Mouse (Mus musculus) spleen, adult 12 weeks (tissue): ENCODE measurements at regions not wholly inside any gene's neighbourhood (a gene's known extent, or its start where the extent isn't known, plus 50 kb on each side); places are given as distances from the start of the nearest gene placed in this dataset.

ENCODE experiments used
- DNase-seq: peaks from one replicate; pipeline ENCODE4 v3.0.0; 2022; ENCODE audit warnings: low spot score

GRCm38 (mm10) chr12:25782972-25783717 is 631.9 kb downstream of the Rnf144a start:
- no peak for DNase-seq

DNA sequence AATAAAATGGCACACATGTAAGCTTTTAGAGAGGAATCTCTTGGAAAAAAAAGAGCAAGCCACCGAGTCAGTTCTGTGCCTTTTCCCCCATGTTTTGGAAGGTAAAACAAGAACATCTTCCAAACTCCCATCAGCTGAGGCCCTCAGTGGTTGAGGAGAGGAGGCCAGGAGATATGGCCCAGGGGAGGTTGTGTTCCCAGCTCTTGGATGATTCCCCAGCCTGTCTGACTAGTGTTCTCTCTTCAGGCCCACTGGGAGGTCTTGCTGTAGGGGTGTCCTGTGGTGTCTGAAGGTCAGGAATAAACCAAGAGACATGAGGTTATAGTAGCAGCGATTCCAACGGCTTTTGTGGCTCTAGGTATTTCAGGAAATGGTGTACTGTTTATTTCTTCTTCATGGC is 643.2 kb downstream of the Rnf144a start:
- no peak for DNase-seq

GRCm38 (mm10) chr12:25768644-25769043 is 646.4 kb downstream of the Rnf144a start:
- no peak for DNase-seq

DNA sequence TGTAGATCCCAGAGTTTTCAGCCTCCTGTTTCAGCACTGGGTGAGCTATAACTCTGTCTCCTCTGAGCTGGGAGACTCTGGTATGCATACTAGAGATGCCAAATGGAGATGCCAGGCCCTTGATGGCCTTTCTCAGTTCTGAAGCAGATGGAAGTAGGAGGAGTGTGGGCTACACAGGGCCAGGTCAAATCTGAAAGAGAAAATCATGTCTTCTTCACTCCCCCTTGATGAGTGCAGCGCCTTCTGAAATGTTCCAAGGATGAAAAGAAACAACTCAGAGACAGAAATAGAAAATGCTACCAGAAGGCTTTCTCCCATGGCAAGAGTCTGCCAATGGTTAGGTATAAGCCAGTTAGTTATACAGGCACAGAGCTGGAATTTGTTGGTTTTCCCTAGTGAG is 652.0 kb downstream of the Rnf144a start:
- no peak for DNase-seq

DNA sequence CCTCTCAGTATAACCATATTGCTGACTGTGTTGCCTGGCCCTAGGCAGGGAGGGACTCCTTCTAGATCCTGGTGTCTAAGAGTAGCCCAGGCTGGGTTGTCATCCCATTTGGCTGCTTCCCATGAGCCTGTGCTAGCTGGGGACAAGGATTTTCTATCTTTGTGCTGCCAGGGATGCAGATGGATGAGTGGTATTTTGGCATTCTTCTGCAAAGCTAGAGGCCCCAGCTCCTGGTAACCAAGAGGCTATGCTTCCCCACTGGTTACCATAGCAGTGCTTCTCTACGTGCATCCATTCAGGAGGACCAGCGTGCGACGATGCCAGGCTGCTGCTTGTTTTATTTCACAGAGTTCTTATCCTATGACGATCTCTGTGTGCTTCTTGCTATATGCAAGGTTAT is 658.0 kb downstream of the Rnf144a start:
- no peak for DNase-seq

- DNase-seq: no peak
Observed at GRCm38 (mm10) chr12:25733801-25734200, 636.9 kb upstream of the Id2 start.

- no peak for DNase-seq
Observed at GRCm38 (mm10) chr12:25725774-25726173, 628.8 kb upstream of the Id2 start.

GRCm38 (mm10) chr12:25711186-25711585 is 614.2 kb upstream of the Id2 start:
- DNase-seq: no peak

DNA sequence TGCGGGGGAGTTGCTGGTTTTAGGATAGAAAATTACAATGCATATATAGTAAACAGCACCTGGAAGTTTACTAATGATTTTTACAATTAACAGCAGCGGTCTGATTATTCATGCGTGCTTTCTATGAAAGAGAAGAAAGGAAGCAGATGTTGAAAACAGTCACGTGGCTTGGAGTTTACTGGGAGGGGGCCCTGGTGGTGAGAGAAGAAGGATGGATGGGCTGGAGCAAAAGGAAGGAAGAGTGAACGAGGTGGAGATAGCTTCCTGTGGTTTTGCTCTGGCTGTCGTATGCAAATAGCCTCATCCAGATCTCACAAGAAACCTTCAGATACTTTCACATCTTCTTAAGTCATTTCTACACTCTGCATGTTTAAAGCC is 606.1 kb upstream of the Id2 start:
- no peak for DNase-seq

- no peak for DNase-seq
Observed at GRCm38 (mm10) chr12:25702176-25703022, 605.5 kb upstream of the Id2 start.

GRCm38 (mm10) chr12:25687063-25687462 is 590.1 kb upstream of the Id2 start:
- DNase-seq: no peak

DNA sequence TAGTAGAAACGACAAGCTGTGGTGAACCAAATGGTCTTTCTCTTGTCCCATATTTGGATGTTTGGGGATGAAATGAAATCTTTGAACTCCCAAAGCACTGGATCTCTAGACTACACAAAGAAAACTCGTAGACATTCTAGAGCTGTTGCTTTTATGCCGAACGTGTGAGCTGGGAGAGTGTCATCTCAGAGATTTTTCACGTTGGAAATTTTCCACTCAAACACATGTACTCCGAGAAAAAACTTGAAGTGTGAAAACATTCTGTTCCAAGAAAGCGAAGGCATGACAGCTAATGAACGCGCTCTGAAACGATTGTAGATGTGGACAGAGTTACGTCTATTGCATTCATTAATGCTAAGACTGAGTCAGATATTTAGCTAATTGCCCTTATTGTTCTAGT is 579.7 kb upstream of the Id2 start:
- no peak for DNase-seq

GRCm38 (mm10) chr12:25668336-25668735 is 571.4 kb upstream of the Id2 start:
- no peak for DNase-seq

DNA sequence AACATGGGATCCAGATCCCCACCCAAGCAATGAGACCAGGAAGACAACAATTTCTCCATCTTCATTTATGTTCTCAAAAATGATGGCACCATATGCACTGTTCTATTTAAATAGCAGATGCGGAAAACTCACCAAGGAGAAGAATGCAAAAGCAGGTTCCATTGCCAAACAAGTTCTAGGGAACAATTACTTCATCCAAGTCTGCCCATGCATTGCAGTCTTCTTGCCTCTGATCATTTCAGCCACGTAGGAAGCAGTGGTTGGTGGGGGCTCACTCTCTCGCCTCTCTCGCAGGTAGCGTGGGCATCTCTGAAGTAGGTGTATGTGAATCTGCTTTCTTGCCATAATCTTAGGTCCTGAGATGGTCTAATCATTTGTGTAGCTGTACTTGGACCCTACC is 557.5 kb upstream of the Id2 start:
- DNase-seq: no peak

GRCm38 (mm10) chr12:25650237-25650636 is 553.3 kb upstream of the Id2 start:
- DNase-seq: no peak

- no peak for DNase-seq
Observed at GRCm38 (mm10) chr12:25628081-25628480, 531.1 kb upstream of the Id2 start.

DNA sequence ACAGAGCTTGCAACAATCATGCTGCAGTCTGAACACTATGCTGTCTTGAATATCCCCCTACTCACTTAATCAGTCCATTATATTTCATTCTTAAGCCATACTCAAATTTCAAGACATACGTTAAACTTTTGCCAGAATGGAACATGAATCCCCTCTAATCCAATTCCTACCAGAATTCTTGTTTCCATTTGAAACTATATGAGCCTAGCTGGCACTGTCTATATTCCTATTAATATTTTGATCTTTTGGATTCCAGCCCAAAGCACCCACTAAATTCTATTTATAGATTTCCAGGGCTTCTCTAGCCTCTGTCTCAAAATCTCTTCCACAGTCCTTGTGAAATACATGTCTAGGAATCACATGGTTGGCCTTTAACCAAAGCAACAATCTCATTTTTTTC is 528.9 kb upstream of the Id2 start:
- DNase-seq: no peak

GRCm38 (mm10) chr12:25623449-25623848 is 526.5 kb upstream of the Id2 start:
- no peak for DNase-seq

GRCm38 (mm10) chr12:25621142-25621541 is 524.2 kb upstream of the Id2 start:
- no peak for DNase-seq

DNA sequence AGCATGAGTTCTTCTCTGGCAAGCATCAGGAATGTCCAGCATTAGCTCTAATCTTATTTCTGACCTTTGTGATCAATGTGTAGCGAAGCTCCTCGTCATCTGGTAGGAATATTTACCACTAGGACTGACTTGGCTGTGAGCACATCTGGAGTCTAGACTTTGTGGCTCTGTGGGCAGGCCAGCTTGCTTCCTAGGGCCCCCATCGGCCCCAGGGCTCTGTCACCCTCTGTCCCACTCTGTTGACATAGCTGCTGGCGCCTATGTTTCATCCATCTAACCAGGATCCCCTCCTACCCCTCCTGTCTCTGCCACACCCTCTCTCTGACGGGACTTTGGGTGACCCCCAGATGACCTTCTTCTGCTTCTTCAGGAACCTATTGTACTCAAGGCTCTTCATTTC is 520.6 kb upstream of the Id2 start:
- no peak for DNase-seq

DNA sequence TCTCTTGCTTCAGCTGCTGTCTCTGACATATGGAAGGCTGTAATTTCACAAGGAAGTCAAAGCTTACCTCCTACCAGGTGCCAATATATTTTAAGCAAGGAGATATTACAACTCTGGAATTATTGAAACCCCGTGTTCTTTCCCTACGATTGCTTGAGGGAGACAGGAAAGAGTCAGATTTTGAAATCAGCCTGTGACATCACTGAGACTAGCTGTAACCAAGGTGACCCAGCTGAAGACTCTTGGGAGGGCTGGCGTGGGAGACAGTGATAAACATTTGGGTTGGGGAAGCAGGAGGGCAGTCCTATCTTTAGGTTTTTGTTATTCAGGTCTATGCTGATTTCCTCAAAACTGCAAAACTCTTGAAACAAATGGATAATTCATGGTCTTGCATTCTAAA is 518.4 kb upstream of the Id2 start:
- no peak for DNase-seq

DNA sequence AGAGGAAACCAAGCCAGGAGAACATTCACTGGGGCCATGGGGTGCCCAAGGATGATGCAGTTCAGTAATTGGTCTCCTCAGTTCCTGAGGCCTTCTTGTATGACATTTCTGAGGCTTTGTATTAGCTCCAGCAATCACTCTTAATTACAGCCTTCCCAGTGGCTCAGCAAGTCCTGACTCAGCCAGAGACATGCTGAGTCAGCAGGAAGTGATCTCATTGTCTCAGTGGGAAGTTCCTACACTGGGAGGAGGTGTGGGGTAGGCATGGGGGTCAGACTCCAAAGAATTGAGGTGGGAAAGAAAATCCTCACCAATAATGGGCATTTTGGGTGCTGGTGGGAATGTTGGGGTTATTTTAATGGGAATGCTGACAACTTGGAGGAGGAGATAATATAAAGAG is 516.5 kb upstream of the Id2 start:
- DNase-seq: no peak

- no peak for DNase-seq
Observed at GRCm38 (mm10) chr12:25609045-25609444, 512.1 kb upstream of the Id2 start.

DNA sequence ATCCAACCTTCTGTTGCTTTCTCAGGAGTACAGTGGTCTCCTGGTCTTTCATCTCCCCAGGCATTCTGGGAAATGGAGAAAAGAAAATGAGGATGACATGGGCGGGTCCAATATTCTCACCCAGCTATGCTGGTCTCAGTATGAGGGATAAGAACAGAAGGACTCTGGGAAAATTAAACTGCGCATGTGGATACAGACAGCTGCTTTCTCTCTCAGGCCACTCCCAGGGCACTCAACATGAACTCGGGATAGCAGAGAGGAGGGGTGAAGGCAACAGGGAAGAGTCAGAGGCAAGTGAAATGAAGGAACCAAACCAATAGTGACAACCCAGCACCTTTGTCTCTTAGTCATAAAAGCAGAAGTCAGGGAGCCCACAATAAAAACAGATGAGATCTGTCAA is 508.5 kb upstream of the Id2 start:
- DNase-seq: no peak
